Mouse (Mus musculus) spleen, adult 2 months (tissue): ENCODE results near the gene Robo2.

Experiments
- CTCF ChIP-seq: fragments of 200-500 bp; IDR thresholded peaks from 2 replicates; pipeline ENCODE4 v1.5.1; 2011; ENCODE audit warnings: mild to moderate bottlenecking, inconsistent platforms; ENCODE audit not compliant: insufficient read depth, insufficient read length, insufficient replicate concordance; ENCODE audit errors: extremely low read depth
- POLR2A ChIP-seq: fragments of 200-500 bp; IDR thresholded peaks from 2 replicates; pipeline ENCODE4 v1.6.1; 2011; ENCODE audit warnings: low read depth, low read length, inconsistent platforms

DNA sequence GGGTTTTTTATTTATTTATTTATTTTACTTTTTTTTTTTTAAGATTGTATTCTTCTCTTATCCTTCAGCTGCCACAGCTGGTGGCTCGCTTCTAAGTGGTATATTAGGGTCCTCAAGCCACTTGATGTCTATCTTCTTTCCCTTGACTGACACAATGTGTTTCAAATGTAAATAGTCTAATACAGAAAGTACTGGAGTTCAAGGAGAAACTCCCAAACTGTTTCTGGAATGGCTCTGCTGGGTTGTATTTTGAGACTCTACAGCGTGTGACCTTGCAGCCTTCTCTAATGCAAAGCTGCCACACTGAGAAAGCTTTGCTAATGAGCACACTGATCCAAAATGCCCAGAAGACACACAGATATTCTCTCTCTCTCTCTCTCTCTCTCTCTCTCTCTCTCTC is 552.9 kb downstream of the Robo2 start:
- TF ChIP-seq POLR2A (no peak), CTCF (no peak)
